Mouse (Mus musculus): ENCODE measurements around the gene Snorc. TPM values are rescaled to one million over a fixed set of nuclear protein-coding genes. Genes with fewer than 3 reads are reported as not detected.

Snorc gene
- total and polyA plus RNA-seq, 2 experiments from 2014 or later = not detected

GRCm38 (mm10) chr1:87510845-87511244 lies 40.8 kb downstream of the Snorc start:
- DNase-seq (ENCODE audit: low spot score) (no peak), ATAC-seq (ENCODE audit: insufficient read depth, low read depth) (no peak)
- Histone ChIP-seq H3K9ac (replicated peaks; ENCODE audit: low read depth, low read length) (no peak overlapping the region), H3K9me3 (replicated peaks; ENCODE audit: control insufficient read depth, low read length) (0 out of 2 replicates have a peak, but pooled peaks cover 5% of the 10 kb centered on the region), H3K27me3 (ENCODE audit: control insufficient read depth, insufficient read depth, low read length) (peaks cover 49% of the 10 kb centered on the region), H3K36me3 (replicated peaks; ENCODE audit: control insufficient read depth, insufficient read depth, low read length) (no peaks in the 10 kb centered on the region), H3K4me2 (ENCODE audit: low read depth, low read length) (0 out of 2 replicates have a peak overlapping the region, but pooled peaks have one; percentile 99), H3K27ac (ENCODE audit: low read depth) (no peak overlapping the region), H3K4me1 (ENCODE audit: control insufficient read depth, insufficient read depth) (peaks cover 5% of the 10 kb centered on the region; the same call in 1 of the 2 replicates), H3K4me3 (ENCODE audit: low read depth, low read length) (no peak overlapping the region)
- TF ChIP-seq EP300 (IDR thresholded peaks at IDR 0.05; ENCODE audit: low read depth) (no peak), CTCF (IDR thresholded peaks at IDR 0.05; ENCODE audit: low read depth) (no peak)
- 16% methylated on average over 5 of the region's 5 CpGs for WGBS

GRCm38 (mm10) chr1:87520467-87520866 lies 50.4 kb downstream of the Snorc start:
- Histone ChIP-seq H3K4me2 (ENCODE audit: low read depth, low read length) (no peak overlapping the region), H3K27ac (ENCODE audit: low read depth) (no peak overlapping the region), H3K36me3 (replicated peaks; ENCODE audit: control insufficient read depth, insufficient read depth, low read length) (no peaks in the 10 kb centered on the region), H3K27me3 (ENCODE audit: control insufficient read depth, insufficient read depth, low read length) (no peaks in the 10 kb centered on the region), H3K4me3 (ENCODE audit: low read depth, low read length) (no peak overlapping the region), H3K9ac (replicated peaks; ENCODE audit: low read depth, low read length) (no peak overlapping the region), H3K4me1 (ENCODE audit: control insufficient read depth, insufficient read depth) (no peaks in the 10 kb centered on the region), H3K9me3 (replicated peaks; ENCODE audit: control insufficient read depth, low read length) (no peaks in the 10 kb centered on the region)
- no peak for ATAC-seq (ENCODE audit: insufficient read depth, low read depth)
- no peak for DNase-seq (ENCODE audit: low spot score)
- TF ChIP-seq CTCF (IDR thresholded peaks at IDR 0.05; ENCODE audit: low read depth) (no peak), EP300 (IDR thresholded peaks at IDR 0.05; ENCODE audit: low read depth) (no peak)

GRCm38 (mm10) chr1:87521523-87521922 lies 51.5 kb downstream of the Snorc start:
- Histone ChIP-seq H3K4me2 (ENCODE audit: low read depth, low read length) (no peak overlapping the region), H3K4me1 (ENCODE audit: control insufficient read depth, insufficient read depth) (no peaks in the 10 kb centered on the region), H3K9ac (replicated peaks; ENCODE audit: low read depth, low read length) (no peak overlapping the region), H3K36me3 (replicated peaks; ENCODE audit: control insufficient read depth, insufficient read depth, low read length) (no peaks in the 10 kb centered on the region), H3K27ac (ENCODE audit: low read depth) (no peak overlapping the region), H3K9me3 (replicated peaks; ENCODE audit: control insufficient read depth, low read length) (no peaks in the 10 kb centered on the region), H3K27me3 (ENCODE audit: control insufficient read depth, insufficient read depth, low read length) (no peaks in the 10 kb centered on the region), H3K4me3 (ENCODE audit: low read depth, low read length) (no peak overlapping the region)
- DNase-seq (ENCODE audit: low spot score) = no peak
- WGBS = 23% methylated on average over 1 of the region's 1 CpGs
- no peak for ATAC-seq (ENCODE audit: insufficient read depth, low read depth)
- TF ChIP-seq EP300 (IDR thresholded peaks at IDR 0.05; ENCODE audit: low read depth) (no peak), CTCF (IDR thresholded peaks at IDR 0.05; ENCODE audit: low read depth) (no peak)

GRCm38 (mm10) chr1:87525041-87525440 lies 55.0 kb downstream of the Snorc start:
- ATAC-seq (ENCODE audit: insufficient read depth, low read depth) (no peak), DNase-seq (ENCODE audit: low spot score) (no peak)
- TF ChIP-seq CTCF (IDR thresholded peaks at IDR 0.05; ENCODE audit: low read depth) (no peak), EP300 (IDR thresholded peaks at IDR 0.05; ENCODE audit: low read depth) (no peak)
- Histone ChIP-seq H3K36me3 (replicated peaks; ENCODE audit: control insufficient read depth, insufficient read depth, low read length) (no peaks in the 10 kb centered on the region), H3K27me3 (ENCODE audit: control insufficient read depth, insufficient read depth, low read length) (no peaks in the 10 kb centered on the region), H3K27ac (ENCODE audit: low read depth) (no peak overlapping the region), H3K9me3 (replicated peaks; ENCODE audit: control insufficient read depth, low read length) (no peaks in the 10 kb centered on the region), H3K4me3 (ENCODE audit: low read depth, low read length) (no peak overlapping the region), H3K4me1 (ENCODE audit: control insufficient read depth, insufficient read depth) (no peaks in the 10 kb centered on the region), H3K9ac (replicated peaks; ENCODE audit: low read depth, low read length) (no peak overlapping the region), H3K4me2 (ENCODE audit: low read depth, low read length) (no peak overlapping the region)
- 86% methylated on average over 7 of the region's 7 CpGs for WGBS

Other genes with a start within 250 kb of the Snorc start
- 2.3 and 2.5 TPM in 2 replicates for gene Efhd1, start 205.9 kb upstream of the Snorc start, total RNA-seq (2014; rRNA removed; ENCODE audit: low replicate concordance)
- gene Efhd1, start 205.9 kb upstream of the Snorc start, polyA plus RNA-seq (2015; fragmentation: Nextera tagmentation; extraction: Ambion mirVana) = 0.38 and 0.60 TPM in 2 replicates
- 18.7 and 29.8 TPM in 2 replicates for gene Gigyf2, start 143.3 kb upstream of the Snorc start, total RNA-seq (2014; rRNA removed; ENCODE audit: low replicate concordance)
- 19.9 and 22.6 TPM in 2 replicates for gene Gigyf2, start 143.3 kb upstream of the Snorc start, polyA plus RNA-seq (2015; fragmentation: Nextera tagmentation; extraction: Ambion mirVana)
- gene Kcnj13, start 75.5 kb upstream of the Snorc start, total RNA-seq (2014; rRNA removed; ENCODE audit: low replicate concordance) = not detected in 2 replicates
- gene Kcnj13, start 75.5 kb upstream of the Snorc start, polyA plus RNA-seq (2015; fragmentation: Nextera tagmentation; extraction: Ambion mirVana) = 0.38 and 0.83 TPM in 2 replicates
- not detected in 2 replicates for gene Neu2, start 39.6 kb downstream of the Snorc start, total RNA-seq (2014; rRNA removed; ENCODE audit: low replicate concordance)
- gene Neu2, start 39.6 kb downstream of the Snorc start, polyA plus RNA-seq (2015; fragmentation: Nextera tagmentation; extraction: Ambion mirVana) = 0.23 TPM in 1 of 2 replicates, not detected in the other
- not detected in 2 replicates for gene Ngef, start 103.6 kb downstream of the Snorc start, total RNA-seq (2014; rRNA removed; ENCODE audit: low replicate concordance)
- gene Ngef, start 103.6 kb downstream of the Snorc start, polyA plus RNA-seq (2015; fragmentation: Nextera tagmentation; extraction: Ambion mirVana) = 0.05 and 0.26 TPM in 2 replicates
- 9.9 and 66.4 TPM in 2 replicates for gene Inpp5d, start 150.0 kb downstream of the Snorc start, total RNA-seq (2014; rRNA removed; ENCODE audit: low replicate concordance)
- 3.2 and 5.0 TPM in 2 replicates for gene Inpp5d, start 150.0 kb downstream of the Snorc start, polyA plus RNA-seq (2015; fragmentation: Nextera tagmentation; extraction: Ambion mirVana)

All from heart, postnatal 0 days (tissue).